Mouse (Mus musculus): ENCODE results near the gene Stmn1. TPM values are rescaled to one million over a fixed set of nuclear protein-coding genes. Genes with fewer than 3 reads are reported as not detected.

Gene Stmn1
- polyA plus RNA-seq (2017; shearing (Covaris generic)), result 26.9 TPM

DNA sequence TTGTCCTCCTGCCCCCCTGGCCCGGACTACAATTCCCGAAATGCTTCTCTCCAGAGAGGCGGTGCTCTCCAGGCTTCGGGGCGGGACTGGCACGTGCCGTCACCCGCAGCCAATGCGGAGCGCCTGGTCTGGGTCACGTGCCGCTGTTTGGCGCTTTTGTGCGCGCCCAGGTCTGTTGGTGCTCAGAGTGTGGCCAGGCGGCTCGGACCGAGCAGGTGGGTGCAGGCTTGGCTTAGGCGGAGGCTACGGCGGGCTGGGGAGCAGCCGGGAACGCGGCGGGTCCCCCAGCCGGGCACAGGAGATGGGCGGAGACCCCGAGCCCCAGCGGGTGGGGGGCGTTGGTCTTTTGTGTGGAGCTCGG lies at the start of gene Stmn1:
Gene Stmn1 (plus strand): TSS at position 106 of the 361 bp plus-strand sequence.

DNA sequence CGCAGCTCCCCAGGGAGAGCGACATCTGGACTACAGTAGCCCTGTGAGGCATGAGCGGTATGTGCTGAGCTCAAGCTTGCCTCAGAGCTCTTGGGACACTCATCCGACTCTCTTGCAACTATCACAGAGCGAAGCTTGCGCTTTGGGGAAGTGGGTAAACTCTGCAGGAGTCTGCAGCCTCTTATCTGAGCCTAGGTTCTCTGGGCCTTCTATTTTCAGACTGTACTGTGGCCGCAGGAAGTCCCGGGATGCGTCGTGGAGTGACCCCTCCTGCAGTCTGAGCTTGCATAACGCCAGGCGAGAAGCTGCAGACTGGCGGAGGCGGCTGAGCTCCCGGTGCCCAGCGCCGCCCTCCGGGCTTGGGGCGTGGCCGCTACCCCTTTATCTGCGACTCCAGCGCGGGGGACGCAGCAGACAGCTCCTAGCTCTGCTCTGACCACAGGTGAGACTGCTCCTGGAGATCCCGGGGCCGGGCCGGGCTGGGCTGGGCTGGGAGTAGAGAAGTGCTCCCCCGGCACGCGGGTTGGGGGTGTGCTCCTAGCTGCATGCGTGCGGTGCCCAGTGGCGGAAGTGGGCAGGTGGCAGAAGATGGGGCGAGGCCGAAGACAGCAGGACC lies 28.6 kb downstream of the Stmn1 start, which contains the start of gene Paqr7:
Gene Paqr7 (plus strand): TSS at position 103 of the 616 bp plus-strand sequence.

DNA sequence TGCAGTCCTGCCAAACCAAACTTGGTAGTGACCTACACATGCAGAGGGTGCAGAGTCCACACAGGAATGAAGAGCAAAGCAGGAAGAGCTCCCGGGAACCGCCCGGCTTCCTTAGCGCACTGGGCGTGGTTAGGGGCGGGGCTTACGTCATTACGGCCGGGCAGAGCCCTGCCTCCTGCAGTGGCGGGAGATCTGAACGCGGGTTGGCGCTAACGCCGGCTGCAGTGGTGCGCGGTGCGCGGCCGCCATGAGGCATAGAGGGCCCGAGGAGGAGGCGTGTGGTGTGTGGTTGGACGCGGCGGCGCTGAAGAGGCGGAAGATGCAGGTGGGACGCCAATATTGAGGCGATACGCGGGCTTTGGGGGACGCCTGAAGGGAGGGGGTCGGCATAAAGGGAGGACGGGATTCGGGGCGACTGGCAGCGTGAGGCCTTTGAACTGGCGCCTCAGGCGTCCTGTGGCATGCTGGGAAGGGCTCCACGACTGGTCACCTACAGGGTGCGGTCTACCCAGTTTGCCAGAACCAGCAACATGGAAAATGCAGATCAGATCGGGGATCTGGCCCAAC lies 42.8 kb downstream of the Stmn1 start, which contains the start of gene Aunip:
Gene Aunip (plus strand): TSS at position 155 of the 567 bp plus-strand sequence.

Other genes starting within 250 kb of the Stmn1 start
- gene Catsper4, start 240.9 kb upstream of the Stmn1 start, polyA plus RNA-seq (2017; shearing (Covaris generic)), result not detected
- gene Cnksr1, start 229.9 kb upstream of the Stmn1 start, polyA plus RNA-seq (2017; shearing (Covaris generic)), result not detected
- gene E130218I03Rik, start 224.7 kb upstream of the Stmn1 start, polyA plus RNA-seq (2017; shearing (Covaris generic)), result 5.1 TPM
- 27.2 TPM for gene Zfp593, start 222.7 kb upstream of the Stmn1 start, polyA plus RNA-seq (2017; shearing (Covaris generic))
- not detected for gene Gm30191, start 221.4 kb upstream of the Stmn1 start, polyA plus RNA-seq (2017; shearing (Covaris generic))
- not detected for gene Grrp1, start 214.2 kb upstream of the Stmn1 start, polyA plus RNA-seq (2017; shearing (Covaris generic))
- 7.2 TPM for gene Pdik1l, start 180.4 kb upstream of the Stmn1 start, polyA plus RNA-seq (2017; shearing (Covaris generic))
- not detected for gene Trim63, start 153.2 kb upstream of the Stmn1 start, polyA plus RNA-seq (2017; shearing (Covaris generic))
- gene Slc30a2, start 125.1 kb upstream of the Stmn1 start, polyA plus RNA-seq (2017; shearing (Covaris generic)), result not detected
- 0.33 TPM for gene Extl1, start 84.5 kb upstream of the Stmn1 start, polyA plus RNA-seq (2017; shearing (Covaris generic))
- gene Pafah2, start 72.0 kb upstream of the Stmn1 start, polyA plus RNA-seq (2017; shearing (Covaris generic)), result 1.0 TPM
- 9.9 TPM for gene Paqr7, start 28.4 kb downstream of the Stmn1 start, polyA plus RNA-seq (2017; shearing (Covaris generic))
- gene Aunip, start 42.7 kb downstream of the Stmn1 start, polyA plus RNA-seq (2017; shearing (Covaris generic)), result not detected
- 85.4 TPM for gene Mtfr1l, start 67.1 kb downstream of the Stmn1 start, polyA plus RNA-seq (2017; shearing (Covaris generic))
- gene Selenon, start 83.8 kb downstream of the Stmn1 start, polyA plus RNA-seq (2017; shearing (Covaris generic)), result 3.5 TPM
- gene Man1c1, start 236.0 kb downstream of the Stmn1 start, polyA plus RNA-seq (2017; shearing (Covaris generic)), result 4.7 TPM